Mouse (Mus musculus) hindbrain, embryonic 13.5 days (tissue): Measurements from ENCODE around the gene Tmem30c. TPM values are rescaled to one million over a fixed set of nuclear protein-coding genes. Genes with fewer than 3 reads are reported as not detected.

Source experiments
- ATAC-seq: fragments of 200-750 bp; cut with Nextera tagmentation; 2 replicates; pipeline ENCODE4 v1.8.0; 2017; ENCODE audit warnings: moderate TSS enrichment; ENCODE audit not compliant: low FRiP score
- H3K27ac ChIP-seq: fragments of 300-500 bp; sonication (generic); 2 replicates; pipeline ENCODE4 v1.5.1; 2015; ENCODE audit warnings: inconsistent platforms, mild to moderate bottlenecking, moderate library complexity
- H3K27me3 ChIP-seq: fragments of 300-500 bp; sonication (generic); 2 replicates; pipeline ENCODE4 v1.6.1; 2015; ENCODE audit warnings: mild to moderate bottlenecking, inconsistent platforms
- H3K36me3 ChIP-seq: fragments of 300-500 bp; sonication (generic); 2 replicates; pipeline ENCODE4 v1.6.1; 2015; ENCODE audit warnings: mild to moderate bottlenecking, inconsistent platforms
- H3K4me1 ChIP-seq: fragments of 300-500 bp; sonication (generic); replicated peaks from 2 replicates; pipeline ENCODE4 v1.6.1; 2015; ENCODE audit warnings: inconsistent platforms
- H3K4me2 ChIP-seq: fragments of 300-500 bp; sonication (generic); 2 replicates; pipeline ENCODE4 v1.6.1; 2015; ENCODE audit warnings: inconsistent platforms, mild to moderate bottlenecking, moderate library complexity
- H3K4me3 ChIP-seq: fragments of 300-500 bp; sonication (generic); 2 replicates; pipeline ENCODE4 v1.5.1; 2015; ENCODE audit warnings: mild to moderate bottlenecking, inconsistent platforms
- H3K9ac ChIP-seq: fragments of 300-500 bp; sonication (generic); 2 replicates; pipeline ENCODE4 v1.6.1; 2015; ENCODE audit warnings: mild to moderate bottlenecking, inconsistent platforms
- H3K9me3 ChIP-seq: fragments of 300-500 bp; sonication (generic); 2 replicates; pipeline ENCODE4 v1.6.1; 2016; ENCODE audit warnings: inconsistent platforms
- WGBS: fragments of 180-500 bp; shearing (Covaris S2); methylation state at CpG from one replicate; pipeline ENCODE4 v1.1.7; 2015; 5-methylcytosine and 5-hydroxymethylcytosine counted together
- polyA plus RNA-seq: library from polyadenylated mRNA; unstranded; fragments of >200 nt; fragmentation: Nextera tagmentation; extraction: Ambion mirVana; gene quantifications from 2 replicates; pipeline ENCODE4 v1.2.1, GENCODE M21; 2015

The Tmem30c gene
- polyA plus RNA-seq, 1 experiment from 2014 or later: 0.12 TPM

DNA sequence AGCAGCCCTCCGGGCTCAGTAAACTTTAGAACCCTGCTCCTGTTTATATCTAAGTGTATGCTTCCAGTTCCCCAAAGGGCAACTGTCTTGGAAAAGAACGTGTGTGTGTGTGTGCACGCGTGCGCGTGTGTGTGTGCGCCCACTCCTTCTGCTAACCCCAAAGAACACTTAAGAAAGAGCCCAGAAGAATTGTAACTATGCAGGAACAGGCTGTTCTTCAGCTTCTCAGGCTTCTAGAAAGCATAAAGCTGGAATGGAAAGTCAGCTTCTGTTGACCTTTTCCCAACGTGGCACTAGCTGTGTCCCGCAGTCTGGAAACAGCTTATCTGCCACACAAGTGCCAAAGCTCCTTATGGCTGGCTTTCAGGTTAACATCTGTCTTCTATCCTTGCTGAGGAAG is 22.4 kb upstream of the Tmem30c start:
- no peaks in the 10 kb centered on the region for H3K36me3 ChIP-seq
- no peak overlapping the region for H3K4me3 ChIP-seq
- no peaks in the 10 kb centered on the region for H3K9me3 ChIP-seq
- 92% methylated on average over 9 of the region's 9 CpGs for WGBS
- no peak overlapping the region for H3K4me2 ChIP-seq
- no peaks in the 10 kb centered on the region for H3K27me3 ChIP-seq
- H3K4me1 ChIP-seq: no peaks in the 10 kb centered on the region
- no peak for ATAC-seq
- no peak overlapping the region for H3K9ac ChIP-seq
- H3K27ac ChIP-seq: no peak overlapping the region

DNA sequence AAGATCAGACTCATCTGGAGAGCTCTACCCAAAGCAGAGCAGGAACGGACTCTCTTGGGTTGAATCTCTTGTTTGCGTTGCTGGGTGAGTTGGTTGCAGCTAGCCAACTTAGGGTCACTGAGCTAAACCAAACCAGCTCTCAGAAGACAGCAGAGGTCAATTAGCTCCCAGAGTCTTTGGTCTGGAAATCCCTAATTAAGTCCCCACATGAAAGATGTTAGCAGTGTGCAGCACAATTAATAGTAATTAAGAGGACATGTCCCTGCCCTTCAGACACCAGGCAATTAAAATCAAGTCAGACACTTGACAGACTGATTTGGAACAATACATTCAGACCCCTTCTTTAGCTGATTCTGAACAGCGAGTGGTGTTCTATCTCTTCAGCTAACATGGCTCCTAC is 21.6 kb upstream of the Tmem30c start:
- no peak for ATAC-seq
- Histone ChIP-seq H3K27me3 (no peaks in the 10 kb centered on the region), H3K4me1 (no peaks in the 10 kb centered on the region), H3K4me3 (no peak overlapping the region), H3K9ac (no peak overlapping the region), H3K4me2 (no peak overlapping the region), H3K9me3 (no peaks in the 10 kb centered on the region), H3K27ac (no peak overlapping the region), H3K36me3 (no peaks in the 10 kb centered on the region)
- 86% methylated on average over 3 of the region's 3 CpGs for WGBS

DNA sequence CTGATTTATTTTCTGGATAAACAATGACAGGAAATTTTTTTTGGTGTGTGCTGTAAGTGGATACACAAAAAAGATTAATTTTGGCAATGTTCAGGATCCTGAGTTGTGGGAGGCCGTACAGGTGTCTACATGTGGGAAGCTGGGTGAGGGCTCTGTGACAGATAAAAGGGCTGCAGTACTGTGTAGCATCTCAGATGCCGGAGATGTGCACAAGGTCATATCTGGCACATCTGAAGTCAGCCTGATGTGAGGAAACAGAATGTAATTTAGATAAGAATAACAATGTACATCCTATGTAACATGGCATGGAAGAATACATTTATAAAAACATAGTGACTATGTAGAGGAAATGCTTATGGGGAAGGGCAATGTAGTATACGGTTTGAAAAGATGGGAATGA is 20.8 kb upstream of the Tmem30c start:
- Histone ChIP-seq H3K27me3 (no peaks in the 10 kb centered on the region), H3K9me3 (no peaks in the 10 kb centered on the region), H3K4me2 (no peak overlapping the region), H3K27ac (no peak overlapping the region), H3K36me3 (no peaks in the 10 kb centered on the region), H3K4me1 (no peaks in the 10 kb centered on the region), H3K4me3 (no peak overlapping the region), H3K9ac (no peak overlapping the region)
- WGBS: 88% methylated on average over 3 of the region's 3 CpGs
- no peak for ATAC-seq

DNA sequence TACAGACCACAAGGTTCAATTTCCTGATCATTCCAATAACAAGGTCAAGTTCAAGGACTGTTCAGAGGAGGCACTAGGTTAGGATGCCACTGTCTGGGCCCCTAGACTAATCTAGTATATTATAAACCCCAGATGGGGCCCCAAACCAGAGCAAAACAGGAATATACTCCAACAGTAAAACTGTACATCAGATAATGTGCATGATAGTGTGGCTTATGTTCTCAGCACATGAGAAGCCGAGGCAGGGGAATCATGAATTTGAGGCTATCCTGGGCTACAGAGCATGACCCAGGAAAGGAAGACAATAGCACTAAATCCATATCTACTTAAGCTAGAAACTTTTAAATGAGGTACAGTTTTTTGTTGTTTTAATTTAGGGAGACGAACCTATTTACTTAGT is 19.5 kb upstream of the Tmem30c start:
- Histone ChIP-seq H3K27ac (no peak overlapping the region), H3K4me2 (no peak overlapping the region), H3K27me3 (no peaks in the 10 kb centered on the region), H3K9me3 (no peaks in the 10 kb centered on the region), H3K4me1 (no peaks in the 10 kb centered on the region), H3K9ac (no peak overlapping the region), H3K4me3 (no peak overlapping the region), H3K36me3 (no peaks in the 10 kb centered on the region)
- ATAC-seq: no peak
- WGBS: 93% methylated on average over 2 of the region's 2 CpGs

DNA sequence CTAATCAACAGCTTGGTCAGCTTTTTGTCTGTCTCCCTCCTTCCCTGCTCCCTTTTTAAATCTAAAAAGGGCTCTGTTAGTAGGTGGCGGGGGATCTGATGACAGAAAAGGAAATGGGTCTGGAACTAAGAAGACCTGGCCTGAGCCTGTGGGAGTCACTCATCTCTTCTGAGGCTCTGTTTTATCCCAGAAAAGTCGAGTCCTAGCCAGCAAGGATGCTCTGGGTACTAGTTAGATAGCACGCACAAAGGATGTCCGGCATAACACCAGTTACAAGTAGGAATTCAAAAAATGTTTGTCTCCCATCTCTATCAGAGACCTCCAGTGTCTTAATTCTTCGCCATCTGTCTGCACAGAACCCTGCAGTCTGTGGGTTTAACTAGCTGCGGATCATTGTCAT is 12.8 kb upstream of the Tmem30c start:
- Histone ChIP-seq H3K9ac (no peak overlapping the region), H3K9me3 (no peaks in the 10 kb centered on the region), H3K4me3 (no peak overlapping the region), H3K27ac (no peak overlapping the region), H3K36me3 (no peaks in the 10 kb centered on the region), H3K4me2 (no peak overlapping the region), H3K4me1 (0 out of 2 replicates have a peak, but pooled peaks cover 3% of the 10 kb centered on the region), H3K27me3 (no peaks in the 10 kb centered on the region)
- 87% methylated on average over 6 of the region's 6 CpGs for WGBS
- no peak for ATAC-seq

DNA sequence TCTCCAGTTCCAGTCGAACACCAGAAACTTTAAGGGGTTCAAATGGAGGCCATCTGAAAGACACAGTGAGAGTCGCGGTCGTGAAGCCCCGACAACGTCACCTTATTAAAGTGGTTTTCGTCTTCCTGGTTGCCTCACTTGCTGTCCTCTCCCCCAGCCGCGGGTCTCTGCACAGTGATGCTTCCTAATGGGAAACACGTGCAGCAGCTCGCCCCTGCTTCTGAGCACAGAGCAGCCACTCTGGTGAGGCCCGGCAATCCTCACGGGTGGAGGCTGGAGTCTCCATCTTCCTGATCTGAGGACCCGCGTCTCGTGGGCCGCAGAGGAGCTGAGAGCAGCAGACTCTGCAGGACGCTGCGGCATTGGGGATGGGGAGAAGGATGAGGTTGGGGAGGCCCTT is 11.1 kb upstream of the Tmem30c start:
- H3K4me1 ChIP-seq: 0 out of 2 replicates have a peak, but pooled peaks cover 3% of the 10 kb centered on the region
- 63% methylated on average over 19 of the region's 19 CpGs for WGBS
- ATAC-seq: no peak
- no peaks in the 10 kb centered on the region for H3K9me3 ChIP-seq
- H3K9ac ChIP-seq: 0 out of 2 replicates have a peak overlapping the region, but pooled peaks have one; percentile 24
- H3K27ac ChIP-seq: no peak overlapping the region
- H3K36me3 ChIP-seq: no peaks in the 10 kb centered on the region
- 0 out of 2 replicates have a peak overlapping the region, but pooled peaks have one; percentile 15 for H3K4me2 ChIP-seq
- no peaks in the 10 kb centered on the region for H3K27me3 ChIP-seq
- H3K4me3 ChIP-seq: no peak overlapping the region

DNA sequence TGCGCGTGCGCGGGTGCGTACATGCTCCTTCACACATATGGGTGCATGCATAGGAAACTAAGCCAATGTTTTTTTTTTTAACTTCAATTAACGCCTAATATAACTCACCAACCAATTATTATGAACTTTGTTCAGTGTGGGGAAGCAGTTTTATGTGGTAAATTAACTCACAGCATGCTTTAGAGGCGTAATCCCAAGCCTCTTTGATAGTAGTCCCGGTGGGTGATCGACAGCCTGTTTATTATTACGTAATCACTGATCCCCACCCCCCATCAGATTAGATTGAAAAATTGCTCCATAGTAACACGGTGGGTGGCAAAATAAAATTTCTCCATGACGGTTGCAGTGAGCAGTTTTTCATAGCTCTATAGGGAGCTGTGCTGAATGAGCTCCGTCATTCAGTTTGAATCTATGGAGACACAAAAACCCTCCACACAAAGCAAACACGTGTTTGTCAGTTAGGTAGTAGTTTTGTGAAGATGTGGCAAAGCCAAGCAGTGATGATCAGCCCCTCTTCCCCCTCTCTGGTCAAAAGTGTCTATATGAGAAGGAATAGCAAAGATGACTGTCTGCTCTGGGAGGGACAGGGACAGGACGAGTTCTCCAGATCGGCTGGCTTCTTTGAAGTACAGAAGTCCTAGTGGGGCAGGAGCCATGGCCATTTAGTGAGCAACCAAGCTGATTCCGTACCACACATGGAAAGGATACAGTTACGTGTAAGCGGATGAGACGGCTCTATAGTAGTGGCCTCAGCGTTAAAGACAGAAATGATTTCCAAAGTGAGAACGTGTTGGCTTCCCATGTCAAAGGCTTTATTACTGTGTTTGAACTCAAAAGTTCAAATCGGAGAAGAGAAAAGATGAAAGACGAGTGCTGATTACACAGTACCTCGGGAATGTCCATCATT is 10.4 kb upstream of the Tmem30c start:
- Histone ChIP-seq H3K27ac (no peak overlapping the region), H3K4me3 (no peak overlapping the region), H3K4me1 (0 out of 2 replicates have a peak, but pooled peaks cover 3% of the 10 kb centered on the region), H3K36me3 (no peaks in the 10 kb centered on the region), H3K9me3 (no peaks in the 10 kb centered on the region), H3K4me2 (no peak overlapping the region), H3K27me3 (no peaks in the 10 kb centered on the region), H3K9ac (no peak overlapping the region)
- 76% methylated on average over 25 of the region's 25 CpGs for WGBS
- ATAC-seq: peak; percentile 77

DNA sequence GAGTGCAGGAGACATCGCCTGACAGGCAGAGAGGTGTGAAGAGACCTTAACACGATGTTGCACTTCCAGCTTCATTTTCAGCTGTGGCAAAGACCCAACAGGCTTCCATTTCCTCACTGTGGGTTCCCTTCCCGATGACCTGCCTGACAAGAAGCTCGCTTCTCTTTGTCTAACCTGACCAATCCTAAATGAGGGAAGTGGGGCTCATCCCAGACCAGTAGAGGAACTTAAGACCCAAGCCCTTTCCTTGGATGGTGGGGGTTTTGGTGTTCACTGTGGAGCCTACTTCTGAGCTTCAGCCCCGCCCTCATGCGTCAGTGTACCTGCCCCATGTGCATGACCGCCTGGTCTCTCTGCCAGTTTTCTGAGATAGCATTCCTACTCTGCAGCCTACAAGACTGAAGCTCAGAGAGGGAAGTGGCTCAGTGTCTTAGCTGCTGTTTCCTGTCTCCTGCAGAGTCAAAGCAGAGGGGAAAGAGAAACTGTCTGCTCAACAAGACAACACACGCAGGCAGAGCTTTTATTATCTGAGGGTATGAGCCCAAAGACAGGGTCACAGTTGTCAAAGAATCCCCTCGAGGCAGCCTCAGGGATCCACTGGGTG is 8.9 kb upstream of the Tmem30c start:
- H3K4me1 ChIP-seq: 0 out of 2 replicates have a peak, but pooled peaks cover 3% of the 10 kb centered on the region
- ATAC-seq: no peak
- H3K9ac ChIP-seq: no peak overlapping the region
- no peak overlapping the region for H3K4me2 ChIP-seq
- H3K27me3 ChIP-seq: no peaks in the 10 kb centered on the region
- no peak overlapping the region for H3K4me3 ChIP-seq
- H3K27ac ChIP-seq: no peak overlapping the region
- no peaks in the 10 kb centered on the region for H3K36me3 ChIP-seq
- H3K9me3 ChIP-seq: no peaks in the 10 kb centered on the region
- WGBS: 79% methylated on average over 9 of the region's 9 CpGs

DNA sequence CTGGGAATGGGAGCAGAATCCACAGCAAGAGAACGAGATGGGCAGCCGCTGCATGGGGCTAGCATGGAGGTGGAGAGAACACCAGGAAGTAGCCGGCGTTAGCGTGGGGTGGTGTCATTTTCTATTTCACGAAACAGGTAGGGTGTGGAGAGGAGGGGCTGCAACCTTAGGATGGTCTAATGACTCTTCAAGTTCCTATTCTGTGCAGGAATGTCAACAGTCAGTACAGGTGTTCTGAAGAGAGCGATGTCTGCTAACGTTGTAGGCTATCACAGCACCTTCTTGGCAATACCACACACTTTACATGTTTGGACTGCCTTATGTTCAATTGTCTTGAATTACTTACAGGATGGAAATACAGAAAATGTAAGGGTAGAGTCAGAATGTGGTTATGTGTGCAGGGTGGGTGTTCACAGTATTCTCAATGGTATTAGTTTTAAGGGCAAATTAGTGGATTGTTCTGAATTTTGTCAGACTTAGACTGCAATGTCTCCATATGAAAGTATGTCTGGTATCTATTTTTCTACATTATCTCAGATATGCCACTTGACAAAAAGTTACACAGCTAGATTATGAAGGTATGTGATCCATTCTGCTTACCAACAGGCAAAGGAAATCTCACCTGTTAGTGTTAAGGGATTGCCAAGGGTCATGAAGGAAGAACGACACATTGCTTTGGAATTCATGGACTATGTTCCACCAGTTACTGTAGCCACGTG is 2.7 kb upstream of the Tmem30c start:
- ATAC-seq: no peak
- Histone ChIP-seq H3K9me3 (no peaks in the 10 kb centered on the region), H3K4me3 (no peak overlapping the region), H3K4me1 (no peaks in the 10 kb centered on the region), H3K27me3 (no peaks in the 10 kb centered on the region), H3K4me2 (no peak overlapping the region), H3K9ac (no peak overlapping the region), H3K27ac (no peak overlapping the region), H3K36me3 (no peaks in the 10 kb centered on the region)
- WGBS: 88% methylated on average over 10 of the region's 10 CpGs

DNA sequence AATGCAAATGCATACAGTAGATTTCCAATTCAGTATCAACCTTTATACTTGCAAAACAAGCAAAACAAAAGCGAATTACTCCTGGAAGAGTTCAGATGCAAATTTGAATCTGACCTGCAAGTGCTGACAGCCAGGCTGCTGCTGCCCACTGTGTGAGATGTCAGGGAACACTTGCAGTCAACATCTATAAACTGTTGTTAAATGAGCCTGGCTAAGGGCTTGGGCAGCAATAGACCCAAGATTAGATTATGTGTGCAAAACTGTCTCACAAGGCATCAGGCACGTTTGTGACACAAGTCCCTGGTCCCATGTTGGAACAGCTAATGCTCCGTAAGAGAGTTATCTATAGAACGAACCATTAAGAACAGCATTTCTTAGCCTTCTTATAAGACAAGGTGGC is 369 bp downstream of the Tmem30c start:
- Histone ChIP-seq H3K9ac (no peak overlapping the region), H3K36me3 (no peaks in the 10 kb centered on the region), H3K9me3 (no peaks in the 10 kb centered on the region), H3K4me2 (no peak overlapping the region), H3K27ac (no peak overlapping the region), H3K4me3 (no peak overlapping the region), H3K27me3 (no peaks in the 10 kb centered on the region), H3K4me1 (no peaks in the 10 kb centered on the region)
- no peak for ATAC-seq
- WGBS: 71% methylated on average over 4 of the region's 4 CpGs

DNA sequence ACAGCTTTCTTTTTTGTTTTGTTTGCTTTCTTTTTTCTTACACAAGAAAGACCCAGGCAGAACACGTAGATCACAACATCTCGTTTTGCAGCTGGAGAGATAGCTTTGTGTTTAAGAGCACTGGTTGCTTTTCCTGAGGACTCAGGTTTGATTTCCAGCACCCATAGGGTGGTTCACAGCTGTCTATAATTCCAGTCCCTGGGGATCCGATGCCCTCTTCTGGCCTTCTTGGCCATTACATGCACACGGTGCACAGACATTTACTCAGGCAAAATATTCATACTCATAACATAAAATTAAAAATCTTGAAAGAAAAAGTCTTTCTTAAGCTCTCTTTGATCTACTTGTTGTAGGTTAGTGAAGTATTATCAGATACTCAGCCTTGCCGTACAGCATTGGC is 969 bp downstream of the Tmem30c start:
- no peak overlapping the region for H3K27ac ChIP-seq
- H3K4me2 ChIP-seq: no peak overlapping the region
- no peak overlapping the region for H3K9ac ChIP-seq
- no peak for ATAC-seq
- H3K4me1 ChIP-seq: no peaks in the 10 kb centered on the region
- 93% methylated on average over 5 of the region's 5 CpGs for WGBS
- H3K9me3 ChIP-seq: no peaks in the 10 kb centered on the region
- no peaks in the 10 kb centered on the region for H3K36me3 ChIP-seq
- no peak overlapping the region for H3K4me3 ChIP-seq
- no peaks in the 10 kb centered on the region for H3K27me3 ChIP-seq

DNA sequence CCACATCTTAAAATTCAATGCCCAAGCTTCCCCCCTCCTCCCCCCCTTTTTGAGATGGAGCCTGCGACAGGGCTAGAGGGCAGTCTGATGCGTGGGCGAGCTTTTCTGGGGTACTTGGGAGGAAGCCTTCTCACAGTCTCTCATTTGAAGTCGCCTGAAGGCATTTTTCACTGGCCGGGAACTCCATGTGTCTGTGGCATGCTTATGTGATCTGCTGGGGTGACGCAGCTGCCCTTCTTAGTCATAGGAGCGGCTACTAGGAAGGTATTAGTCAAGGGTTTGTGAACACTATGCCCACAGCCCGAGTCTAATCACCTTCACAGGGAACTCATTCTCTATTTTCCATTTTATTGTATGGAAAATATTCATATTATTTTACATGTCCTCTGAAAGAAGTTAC is 11.2 kb downstream of the Tmem30c start:
- 74% methylated on average over 8 of the region's 8 CpGs for WGBS

More for the DNA sequence above, 11.2 kb downstream of the Tmem30c start:
- H3K4me2 ChIP-seq: no peak overlapping the region
- H3K27ac ChIP-seq: no peak overlapping the region
- H3K27me3 ChIP-seq: no peaks in the 10 kb centered on the region
- no peaks in the 10 kb centered on the region for H3K4me1 ChIP-seq
- H3K36me3 ChIP-seq: no peaks in the 10 kb centered on the region
- ATAC-seq: no peak
- H3K9me3 ChIP-seq: no peaks in the 10 kb centered on the region
- no peak overlapping the region for H3K4me3 ChIP-seq
- H3K9ac ChIP-seq: no peak overlapping the region
